Mouse (Mus musculus) kidney, postnatal 0 days (tissue): ENCODE measurements around the gene Ptcd3. TPM values are rescaled to one million over a fixed set of nuclear protein-coding genes. Genes with fewer than 3 reads are reported as not detected.

ENCODE experiments used
- ATAC-seq: fragments of 200-750 bp; cut with Nextera tagmentation; replicated peaks from 2 replicates; pipeline ENCODE4 v1.8.0; 2017; ENCODE audit warnings: low read depth, moderate number of reproducible peaks, moderate TSS enrichment, moderate library complexity; ENCODE audit not compliant: low FRiP score
- DNase-seq: peaks from one replicate; pipeline ENCODE4 v3.0.0-alpha.2; 2016; ENCODE audit warnings: low spot score
- H3K27ac ChIP-seq: fragments of 300-500 bp; sonication (generic); 2 replicates; pipeline ENCODE4 v1.5.1; 2014; ENCODE audit warnings: mild to moderate bottlenecking
- H3K27me3 ChIP-seq: fragments of 300-500 bp; sonication (generic); 2 replicates; pipeline ENCODE4 v1.6.1; 2014; ENCODE audit warnings: low read length, mixed read lengths; ENCODE audit not compliant: insufficient read depth
- H3K36me3 ChIP-seq: fragments of 300-500 bp; sonication (generic); 2 replicates; pipeline ENCODE4 v1.6.1; 2014; ENCODE audit warnings: low read length, mixed read lengths; ENCODE audit not compliant: insufficient read depth
- H3K4me1 ChIP-seq: fragments of 300-500 bp; sonication (generic); replicated peaks from 2 replicates; pipeline ENCODE4 v1.6.1; 2014; ENCODE audit warnings: antibody characterized with exemption, low read length, mixed read lengths; ENCODE audit not compliant: insufficient read depth
- H3K4me2 ChIP-seq: fragments of 300-500 bp; sonication (generic); 2 replicates; pipeline ENCODE4 v1.6.1; 2014; ENCODE audit warnings: mild to moderate bottlenecking, low read length, moderate library complexity, mixed read lengths
- H3K4me3 ChIP-seq: fragments of 300-500 bp; sonication (generic); replicated peaks from 2 replicates; pipeline ENCODE4 v1.5.1; 2014; ENCODE audit warnings: low read depth, low read length
- H3K9ac ChIP-seq: fragments of 300-500 bp; sonication (generic); 2 replicates; pipeline ENCODE4 v1.6.1; 2014; ENCODE audit warnings: low read depth, low read length
- H3K9me3 ChIP-seq: fragments of 300-500 bp; sonication (generic); replicated peaks from 2 replicates; pipeline ENCODE4 v1.6.1; 2016; ENCODE audit warnings: low read length, inconsistent platforms, mixed read lengths
- CTCF ChIP-seq: IDR thresholded peaks from 2 replicates; pipeline ENCODE4 v1.5.1; 2016; ENCODE audit warnings: antibody characterized with exemption, low read depth, mild to moderate bottlenecking, moderate library complexity
- WGBS: fragments of 180-500 bp; shearing (Covaris S2); extraction: QIAGEN DNeasy Blood & Tissue Kit; methylation state at CpG from one replicate; pipeline ENCODE4 v1.1.7; 2014; 5-methylcytosine and 5-hydroxymethylcytosine counted together
- polyA plus RNA-seq: library from polyadenylated mRNA; unstranded; fragments of >200 nt; fragmentation: Nextera tagmentation; extraction: Ambion mirVana; gene quantifications from 2 replicates; pipeline ENCODE4 v1.2.1, GENCODE M21; 2015

Gene Ptcd3
- polyA plus RNA-seq, 1 experiment from 2014 or later, result 61.3 TPM

DNA sequence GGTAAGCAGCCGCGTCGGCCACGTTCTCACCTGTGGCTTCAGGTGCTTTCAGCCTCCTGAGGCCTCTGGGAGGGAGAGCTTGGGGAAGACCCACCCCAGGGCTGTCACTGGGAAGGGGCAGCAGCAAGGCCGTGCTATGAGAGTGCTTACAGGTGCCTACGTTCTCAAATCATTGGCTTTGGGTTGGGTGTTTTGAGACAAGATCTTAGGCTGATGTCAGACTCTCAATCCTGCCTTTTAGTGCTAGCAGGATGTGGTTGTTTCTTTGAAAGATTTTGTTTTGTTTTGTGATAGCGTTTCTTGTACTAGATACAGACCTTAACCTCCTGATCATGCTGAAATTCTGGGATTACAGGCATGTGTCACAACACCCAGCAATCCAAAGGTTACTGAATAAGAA, 12.2 kb upstream of the Ptcd3 start:
- no peaks in the 10 kb centered on the region for H3K4me1 ChIP-seq
- 95% methylated on average over 7 of the region's 7 CpGs for WGBS
- no peak for ATAC-seq
- H3K9me3 ChIP-seq, result no peaks in the 10 kb centered on the region
- no peak overlapping the region for H3K4me2 ChIP-seq
- H3K9ac ChIP-seq, result no peak overlapping the region
- TF ChIP-seq CTCF, result no peak
- H3K36me3 ChIP-seq, result peaks cover 65% of the 10 kb centered on the region
- no peak overlapping the region for H3K4me3 ChIP-seq
- no peak overlapping the region for H3K27ac ChIP-seq
- no peak for DNase-seq
- H3K27me3 ChIP-seq, result no peaks in the 10 kb centered on the region

- Histone ChIP-seq H3K27me3 (no peaks in the 10 kb centered on the region), H3K4me3 (no peak overlapping the region), H3K4me1 (no peaks in the 10 kb centered on the region), H3K9me3 (no peaks in the 10 kb centered on the region), H3K9ac (no peak overlapping the region), H3K4me2 (no peak overlapping the region), H3K36me3 (peaks cover 19% of the 10 kb centered on the region; the same call in 1 of the 2 replicates), H3K27ac (no peak overlapping the region)
- WGBS, result 74% methylated on average over 5 of the region's 5 CpGs
- DNase-seq (no peak), ATAC-seq (no peak)
- TF ChIP-seq CTCF, result no peak
These were observed 3.3 kb upstream of the Ptcd3 start for GRCm38 (mm10) chr6:71911686-71912450.

GRCm38 (mm10) chr6:71909840-71910239, 1.3 kb upstream of the Ptcd3 start:
- 80% methylated on average over 6 of the region's 6 CpGs for WGBS
- no peak for ATAC-seq

DNA sequence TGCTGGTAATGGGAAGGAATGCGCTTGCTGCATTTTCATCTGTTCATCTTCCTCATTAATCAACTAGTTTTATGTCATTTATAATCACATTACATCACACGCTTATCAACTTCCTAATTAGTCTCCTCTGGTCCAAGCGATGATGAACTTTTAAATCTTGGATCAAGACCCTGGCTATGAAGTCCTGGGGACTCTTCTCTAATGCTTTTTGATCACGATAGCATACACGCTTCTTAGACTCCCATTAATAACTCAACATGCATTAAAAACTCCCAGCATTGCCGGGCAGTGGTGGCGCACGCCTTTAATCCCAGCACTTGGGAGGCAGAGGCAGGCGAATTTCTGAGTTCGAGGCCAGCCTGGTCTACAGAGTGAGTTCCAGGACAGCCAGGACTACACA, 834 bp upstream of the Ptcd3 start:
- peak overlapping the region; percentile 79 for H3K4me3 ChIP-seq
- no peaks in the 10 kb centered on the region for H3K27me3 ChIP-seq
- peak overlapping the region; percentile 75 for H3K9ac ChIP-seq
- H3K36me3 ChIP-seq, result 0 out of 2 replicates have a peak, but pooled peaks cover 7% of the 10 kb centered on the region
- no peaks in the 10 kb centered on the region for H3K4me1 ChIP-seq
- no peak for ATAC-seq
- no peak overlapping the region for H3K27ac ChIP-seq
- H3K4me2 ChIP-seq, result peak overlapping the region; percentile 76
- WGBS, result 21% methylated on average over 10 of the region's 10 CpGs
- no peaks in the 10 kb centered on the region for H3K9me3 ChIP-seq
- no peak for DNase-seq
- TF ChIP-seq CTCF, result no peak

More at GRCm38 (mm10) chr6:71909840-71910239, 1.3 kb upstream of the Ptcd3 start:
- Histone ChIP-seq H3K4me3 (peak overlapping the region; percentile 79; the same call in 1 of the 2 replicates), H3K27ac (no peak overlapping the region), H3K9ac (no peak overlapping the region), H3K4me1 (no peaks in the 10 kb centered on the region), H3K27me3 (no peaks in the 10 kb centered on the region), H3K9me3 (no peaks in the 10 kb centered on the region), H3K4me2 (peak overlapping the region; percentile 76), H3K36me3 (peaks cover 9% of the 10 kb centered on the region; the same call in 1 of the 2 replicates)
- no peak for TF ChIP-seq CTCF
- no peak for DNase-seq

DNA sequence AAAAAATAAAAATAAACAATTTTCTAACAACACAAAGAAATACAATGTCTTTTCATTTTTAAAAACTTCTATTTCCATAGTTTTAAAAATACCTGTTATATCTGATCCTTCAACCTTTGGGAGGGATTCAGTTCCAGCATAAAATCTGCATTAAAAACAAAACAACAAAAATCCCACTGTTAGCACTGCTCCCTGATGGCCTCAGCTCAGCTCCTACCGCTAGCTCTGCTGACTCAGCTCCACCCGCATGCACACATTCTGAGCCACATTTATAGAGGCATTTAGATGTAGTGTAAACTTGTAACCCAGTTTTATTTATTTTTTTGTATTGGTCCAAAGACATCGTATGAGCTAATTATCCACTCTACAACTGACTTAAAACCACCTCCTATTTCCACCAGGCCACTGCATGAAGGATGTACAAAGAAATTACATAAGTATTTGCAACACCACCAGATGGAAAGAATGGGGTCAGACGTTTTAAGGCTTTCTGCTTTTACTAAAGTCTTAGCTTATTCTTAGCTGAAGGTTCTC, 781 bp downstream of the Ptcd3 start:
- DNase-seq (no peak), ATAC-seq (no peak)
- TF ChIP-seq CTCF, result no peak
- Histone ChIP-seq H3K4me2 (peak overlapping the region; percentile 76), H3K9ac (peak overlapping the region; percentile 75), H3K4me3 (peak overlapping the region; percentile 79), H3K4me1 (no peaks in the 10 kb centered on the region), H3K9me3 (no peaks in the 10 kb centered on the region), H3K27ac (no peak overlapping the region), H3K27me3 (no peaks in the 10 kb centered on the region), H3K36me3 (peaks cover 17% of the 10 kb centered on the region)
- WGBS, result 3% methylated on average over 4 of the region's 4 CpGs

- TF ChIP-seq CTCF, result no peak
- Histone ChIP-seq H3K4me3 (no peak overlapping the region), H3K4me2 (no peak overlapping the region), H3K36me3 (peaks cover 82% of the 10 kb centered on the region), H3K4me1 (no peaks in the 10 kb centered on the region), H3K9ac (no peak overlapping the region), H3K27me3 (no peaks in the 10 kb centered on the region), H3K27ac (no peak overlapping the region), H3K9me3 (no peaks in the 10 kb centered on the region)
- 93% methylated on average over 4 of the region's 4 CpGs for WGBS
- ATAC-seq (no peak), DNase-seq (no peak)
These were observed 15.3 kb downstream of the Ptcd3 start for GRCm38 (mm10) chr6:71893263-71893662.
